Mouse (Mus musculus): ENCODE measurements at regions not wholly inside any gene's neighbourhood (a gene's known extent, or its start where the extent isn't known, plus 50 kb on each side); places are given as distances from the start of the nearest gene placed in this dataset.

- peaks cover 18% of the 10 kb centered on the region for H3K4me1 ChIP-seq
- H3K27ac ChIP-seq, result no peak overlapping the region
- no peak for ATAC-seq (ENCODE audit: borderline replicate concordance, extremely low read depth, low FRiP score, low TSS enrichment)
- 82% methylated on average over 6 of the region's 6 CpGs for WGBS
- no peaks in the 10 kb centered on the region for H3K9me3 ChIP-seq
- no peaks in the 10 kb centered on the region for H3K27me3 ChIP-seq
- H3K4me2 ChIP-seq, result no peak overlapping the region
- H3K4me3 ChIP-seq, result no peak overlapping the region
- no peaks in the 10 kb centered on the region for H3K36me3 ChIP-seq
- H3K9ac ChIP-seq, result no peak overlapping the region
Measured at GRCm38 (mm10) chr12:25159091-25159490, 62.2 kb upstream of the Id2 start.

DNA sequence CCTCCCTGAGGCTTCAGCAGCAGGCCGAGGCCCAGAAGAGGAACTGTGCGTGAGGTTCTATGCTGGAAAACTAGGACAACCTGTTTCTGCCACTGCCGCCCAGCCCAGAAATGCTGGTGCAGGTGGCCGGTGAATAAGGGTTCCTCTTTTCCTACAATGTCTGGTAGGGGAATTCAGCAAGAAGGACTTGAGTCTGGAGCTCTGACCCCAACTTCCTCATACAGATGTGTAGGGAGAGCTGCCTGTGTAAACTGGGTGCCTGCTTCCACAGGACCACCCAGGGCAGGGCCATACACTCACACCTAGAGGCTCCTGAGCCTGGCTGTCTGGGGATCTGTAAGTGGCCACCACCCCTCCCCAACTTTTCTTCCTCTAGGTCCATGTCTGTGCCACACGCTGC is 60.3 kb upstream of the Id2 start:
- no peak overlapping the region for H3K4me3 ChIP-seq
- ATAC-seq (ENCODE audit: borderline replicate concordance, extremely low read depth, low FRiP score, low TSS enrichment), result no peak
- no peak overlapping the region for H3K27ac ChIP-seq
- 0 out of 2 replicates have a peak, but pooled peaks cover under 1% of the 10 kb centered on the region for H3K4me1 ChIP-seq
- H3K27me3 ChIP-seq, result no peaks in the 10 kb centered on the region
- no peaks in the 10 kb centered on the region for H3K36me3 ChIP-seq
- H3K9ac ChIP-seq, result no peak overlapping the region
- H3K9me3 ChIP-seq, result no peaks in the 10 kb centered on the region
- WGBS, result 60% methylated on average over 5 of the region's 5 CpGs
- no peak overlapping the region for H3K4me2 ChIP-seq

DNA sequence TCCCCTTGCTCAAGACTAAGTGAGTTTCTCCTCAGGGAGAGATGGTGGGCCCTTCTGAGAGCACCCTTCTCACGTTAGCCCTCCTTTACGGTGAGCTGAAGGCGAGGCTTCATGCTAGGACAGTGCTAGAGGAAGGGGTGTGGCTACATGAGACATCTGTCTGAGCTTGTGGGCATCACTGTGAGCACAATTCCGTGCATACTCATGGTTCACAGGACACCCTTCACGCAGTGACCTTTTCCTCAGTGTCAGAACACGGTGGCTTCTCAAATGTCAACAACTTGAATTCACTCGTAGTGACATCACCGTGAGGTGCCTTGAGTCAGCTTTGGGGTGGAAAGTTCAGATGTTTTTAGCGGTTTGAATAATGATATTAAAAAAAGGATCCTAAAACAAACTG is 58.5 kb upstream of the Id2 start:
- WGBS, result 30% methylated on average over 9 of the region's 9 CpGs
- ATAC-seq (ENCODE audit: borderline replicate concordance, extremely low read depth, low FRiP score, low TSS enrichment), result no peak
- Histone ChIP-seq H3K4me3 (no peak overlapping the region), H3K36me3 (no peaks in the 10 kb centered on the region), H3K9ac (no peak overlapping the region), H3K27me3 (no peaks in the 10 kb centered on the region), H3K4me1 (no peaks in the 10 kb centered on the region), H3K4me2 (no peak overlapping the region), H3K9me3 (no peaks in the 10 kb centered on the region), H3K27ac (no peak overlapping the region)

DNA sequence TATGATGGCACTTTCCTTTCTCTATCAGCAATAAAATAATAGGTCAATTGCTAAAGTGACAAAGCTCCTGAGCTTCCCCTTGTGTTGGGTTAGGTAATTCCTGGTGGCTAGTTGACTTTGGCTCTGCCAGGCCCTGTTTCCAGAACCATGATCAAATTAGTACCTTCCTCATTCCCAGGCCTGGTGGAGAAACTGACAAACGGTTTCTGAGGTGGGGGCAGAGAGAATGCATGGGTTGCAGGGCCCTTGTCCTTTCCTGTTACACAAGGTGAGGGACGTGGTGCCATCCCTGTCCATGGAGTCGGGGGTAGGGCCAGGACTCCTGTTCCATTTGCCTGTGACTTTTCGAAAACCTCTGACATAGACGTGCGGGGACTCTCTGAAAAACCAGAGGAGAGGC is 51.2 kb upstream of the Id2 start:
- no peak overlapping the region for H3K4me3 ChIP-seq
- H3K9ac ChIP-seq, result no peak overlapping the region
- no peaks in the 10 kb centered on the region for H3K27me3 ChIP-seq
- no peaks in the 10 kb centered on the region for H3K36me3 ChIP-seq
- H3K4me1 ChIP-seq, result no peaks in the 10 kb centered on the region
- ATAC-seq (ENCODE audit: borderline replicate concordance, extremely low read depth, low FRiP score, low TSS enrichment), result no peak
- no peaks in the 10 kb centered on the region for H3K9me3 ChIP-seq
- WGBS, result 89% methylated on average over 6 of the region's 6 CpGs
- H3K4me2 ChIP-seq, result no peak overlapping the region
- no peak overlapping the region for H3K27ac ChIP-seq
